Mouse (Mus musculus) liver, embryonic 18 days (tissue): ENCODE results near the gene Olfr963. TPM values are rescaled to one million over a fixed set of nuclear protein-coding genes. Genes with fewer than 3 reads are reported as not detected.

Experiments
- polyA plus RNA-seq: library from polyadenylated mRNA; depleted of rRNA; stranded (reverse); fragments of >200 nt; gene quantifications from 2 replicates; pipeline ENCODE4 v1.2.3, GENCODE M21; 2012; rRNA removed

Gene Olfr963
- not detected in 2 replicates for polyA plus RNA-seq

GRCm38 (mm10) chr9:39666905-39667304 is at the start of gene Olfr963:
Olfr963 (plus strand) TSS chr9:39667205.

GRCm38 (mm10) chr9:39621073-39621472 is 45.9 kb upstream of the Olfr963 start, which contains the start of gene Olfr960:
Olfr960 (plus strand) TSS chr9:39621373.

GRCm38 (mm10) chr9:39644785-39645184 is 22.2 kb upstream of the Olfr963 start, which contains the start of gene Olfr961:
Olfr961 (plus strand) TSS chr9:39645085.

GRCm38 (mm10) chr9:39707017-39707416 is 40.0 kb downstream of the Olfr963 start, which contains the start of gene Olfr149:
Olfr149 (minus strand) TSS chr9:39707117.

GRCm38 (mm10) chr9:39711053-39711452 is 44.0 kb downstream of the Olfr963 start, which contains the start of gene Olfr965:
Olfr965 (plus strand) TSS chr9:39711353.

Other genes starting within 250 kb of the Olfr963 start
- not detected in 2 replicates for gene Olfr952, start 240.1 kb upstream of the Olfr963 start, polyA plus RNA-seq
- not detected in 2 replicates for gene Olfr954, start 210.5 kb upstream of the Olfr963 start, polyA plus RNA-seq
- gene Olfr955, start 195.3 kb upstream of the Olfr963 start, polyA plus RNA-seq = not detected in 2 replicates
- gene Olfr44, start 173.2 kb upstream of the Olfr963 start, polyA plus RNA-seq = not detected in 2 replicates
- not detected in 2 replicates for gene Olfr957, start 151.4 kb upstream of the Olfr963 start, polyA plus RNA-seq
- gene Olfr958, start 113.2 kb upstream of the Olfr963 start, polyA plus RNA-seq = not detected in 2 replicates
- gene Olfr959, start 91.6 kb upstream of the Olfr963 start, polyA plus RNA-seq = not detected in 2 replicates
- gene AW551984, start 62.8 kb upstream of the Olfr963 start, polyA plus RNA-seq = 0.91 and 1.0 TPM in 2 replicates
- not detected in 2 replicates for gene Olfr148, start 56.5 kb upstream of the Olfr963 start, polyA plus RNA-seq
- gene Olfr960, start 45.8 kb upstream of the Olfr963 start, polyA plus RNA-seq = not detected in 2 replicates
- not detected in 2 replicates for gene Olfr961, start 22.1 kb upstream of the Olfr963 start, polyA plus RNA-seq
- not detected in 2 replicates for gene Olfr149, start 39.9 kb downstream of the Olfr963 start, polyA plus RNA-seq
- not detected in 2 replicates for gene Olfr965, start 44.1 kb downstream of the Olfr963 start, polyA plus RNA-seq
- gene Olfr150, start 63.8 kb downstream of the Olfr963 start, polyA plus RNA-seq = not detected in 2 replicates
- not detected in 2 replicates for gene Olfr967, start 79.0 kb downstream of the Olfr963 start, polyA plus RNA-seq
- gene Olfr968, start 116.0 kb downstream of the Olfr963 start, polyA plus RNA-seq = not detected in 2 replicates
- gene Olfr969, start 123.7 kb downstream of the Olfr963 start, polyA plus RNA-seq = not detected in 2 replicates
- gene Olfr970, start 141.7 kb downstream of the Olfr963 start, polyA plus RNA-seq = not detected in 2 replicates
- gene Olfr971, start 169.7 kb downstream of the Olfr963 start, polyA plus RNA-seq = not detected in 2 replicates
- not detected in 2 replicates for gene Olfr972, start 199.2 kb downstream of the Olfr963 start, polyA plus RNA-seq
- not detected in 2 replicates for gene Olfr229, start 240.1 kb downstream of the Olfr963 start, polyA plus RNA-seq